Mouse (Mus musculus) MEL (cell line): Measurements from ENCODE around the gene Cbfa2t2. TPM values are rescaled to one million over a fixed set of nuclear protein-coding genes. Genes with fewer than 3 reads are reported as not detected.
A peak's percentile ranks its signal among the peaks of the same experiment; 100 is the strongest.

Experiments
- DNase-seq: peaks from one replicate; pipeline ENCODE4 v3.0.0; 2011; ENCODE audit warnings: low read depth, low spot score
- H3K27ac ChIP-seq: 2 replicates; pipeline ENCODE4 v1.5.1; 2012; ENCODE audit warnings: low read depth, mild to moderate bottlenecking, control low read depth, low read length, moderate library complexity; ENCODE audit not compliant: control insufficient read depth
- H3K27me3 ChIP-seq, 2 experiments: fragments of 150-350 bp in 1 of 2; sonication (generic) in 1 of 2; 2 replicates each; pipeline ENCODE4 v1.6.1; 2012; ENCODE audit warnings: low read length in 2 of 2, mild to moderate bottlenecking in 2 of 2, improper control_type of control experiment in 1 of 2, moderate library complexity in 1 of 2; ENCODE audit not compliant: insufficient read depth in 2 of 2, control insufficient read depth in 1 of 2
- H3K36me3 ChIP-seq, 2 experiments: 2 replicates each; pipeline ENCODE4 v1.6.1; 2012 to 2014; ENCODE audit warnings: low read length in 2 of 2, improper control_type of control experiment in 1 of 2, inconsistent platforms in 1 of 2, mild to moderate bottlenecking in 1 of 2; ENCODE audit not compliant: insufficient read depth in 2 of 2, control insufficient read depth in 1 of 2
- H3K4me1 ChIP-seq, 2 experiments: fragments of 150-350 bp in 1 of 2; sonication (generic) in 1 of 2; 2 replicates each; pipeline ENCODE4 v1.6.1; 2012; ENCODE audit warnings: low read length in 2 of 2, improper control_type of control experiment in 1 of 2, mild to moderate bottlenecking in 1 of 2; ENCODE audit not compliant: insufficient read depth in 2 of 2, control insufficient read depth in 1 of 2
- H3K4me3 ChIP-seq, 2 experiments: fragments of 150-350 bp in 1 of 2; sonication (generic) in 1 of 2; 2 replicates each; pipeline ENCODE4 v1.5.1; 2012; ENCODE audit warnings: low read depth in 2 of 2, low read length in 2 of 2, mild to moderate bottlenecking in 2 of 2, moderate library complexity in 2 of 2, control low read depth in 1 of 2, improper control_type of control experiment in 1 of 2; ENCODE audit not compliant: control insufficient read depth in 1 of 2, insufficient read depth in 1 of 2
- H3K79me2 ChIP-seq: 2 replicates; pipeline ENCODE4 v1.6.1; 2012; ENCODE audit warnings: mild to moderate bottlenecking, low read length, moderate library complexity; ENCODE audit not compliant: control insufficient read depth, poor library complexity, insufficient read depth
- H3K9ac ChIP-seq: 2 replicates; pipeline ENCODE4 v1.6.1; 2012; ENCODE audit warnings: low read depth, mild to moderate bottlenecking, control low read depth, low read length, moderate library complexity; ENCODE audit not compliant: control insufficient read depth, poor library complexity, severe bottlenecking
- H3K9me3 ChIP-seq: fragments of 150-350 bp; sonication (generic); replicated peaks from 2 replicates; pipeline ENCODE4 v1.6.1; 2012; ENCODE audit warnings: mild to moderate bottlenecking, low read length, improper control_type of control experiment, moderate library complexity; ENCODE audit not compliant: insufficient read depth
- CTCF ChIP-seq, 3 experiments: IDR thresholded peaks in 2 of 3; conservative IDR thresholded peaks in 1 of 3; 2 replicates each; pipeline ENCODE4 v1.5.1; 2011 to 2012; ENCODE audit warnings: low read length in 3 of 3, low read depth in 2 of 3, mild to moderate bottlenecking in 2 of 3, improper control_type of control experiment in 1 of 3, inconsistent platforms in 1 of 3, mixed read lengths in 1 of 3, moderate library complexity in 1 of 3; ENCODE audit not compliant: control insufficient read depth in 1 of 3, insufficient read depth in 1 of 3, poor library complexity in 1 of 3, severe bottlenecking in 1 of 3
- E2F4 ChIP-seq: IDR thresholded peaks from 2 replicates; pipeline ENCODE4 v1.6.1; 2011; ENCODE audit warnings: low read depth, low read length, improper control_type of control experiment, borderline replicate concordance
- ETS1 ChIP-seq: IDR thresholded peaks from 2 replicates; pipeline ENCODE4 v1.6.1; 2012; ENCODE audit warnings: low read depth, mild to moderate bottlenecking, inconsistent platforms, low read length, improper control_type of control experiment, moderate library complexity
- GATA1 ChIP-seq: IDR thresholded peaks from 2 replicates; pipeline ENCODE4 v1.6.1; 2011; ENCODE audit warnings: low read depth, low read length, improper control_type of control experiment
- JUND ChIP-seq: IDR thresholded peaks from 2 replicates; pipeline ENCODE4 v1.6.1; 2011; ENCODE audit warnings: low read depth, mild to moderate bottlenecking, improper control_type of control experiment, low read length
- MAX ChIP-seq: IDR thresholded peaks from 2 replicates; pipeline ENCODE4 v1.6.1; 2011; ENCODE audit warnings: low read length, improper control_type of control experiment
- MYC ChIP-seq: IDR thresholded peaks from 2 replicates; pipeline ENCODE4 v1.6.1; 2011; ENCODE audit warnings: low read depth, mild to moderate bottlenecking, low read length, improper control_type of control experiment, moderate library complexity
- NELFE ChIP-seq: IDR thresholded peaks from 2 replicates; pipeline ENCODE4 v1.6.1; 2011; ENCODE audit warnings: low read depth, low read length, improper control_type of control experiment
- RAD21 ChIP-seq: IDR thresholded peaks from 2 replicates; pipeline ENCODE4 v1.6.1; 2011; ENCODE audit warnings: mild to moderate bottlenecking, low read depth, low read length, improper control_type of control experiment
- SMC3 ChIP-seq: IDR thresholded peaks from 2 replicates; pipeline ENCODE4 v1.6.1; 2011; ENCODE audit warnings: low read depth, low read length, improper control_type of control experiment
- TCF12 ChIP-seq: IDR thresholded peaks from 2 replicates; pipeline ENCODE4 v1.6.1; 2014; ENCODE audit warnings: low read depth, mild to moderate bottlenecking, inconsistent platforms, low read length, improper control_type of control experiment, moderate library complexity
- UBTF ChIP-seq: IDR thresholded peaks from 2 replicates; pipeline ENCODE4 v1.6.1; 2012; ENCODE audit warnings: low read depth, mild to moderate bottlenecking, inconsistent platforms, low read length, improper control_type of control experiment, moderate library complexity, borderline replicate concordance; ENCODE audit not compliant: insufficient read depth
- ZC3H11A ChIP-seq: IDR thresholded peaks from 2 replicates; pipeline ENCODE4 v1.6.1; 2012; ENCODE audit warnings: low read depth, mild to moderate bottlenecking, inconsistent platforms, low read length, improper control_type of control experiment
- ZNF384 ChIP-seq: IDR thresholded peaks from 2 replicates; pipeline ENCODE4 v1.6.1; 2012; ENCODE audit warnings: low read depth, mild to moderate bottlenecking, inconsistent platforms, low read length, improper control_type of control experiment
- polyA plus RNA-seq, 2 experiments: library from polyadenylated mRNA; stranded (reverse) in 1 of 2; unstranded in 1 of 2; fragments of >175 nt in 1 of 2; fragments of >200 nt in 1 of 2; gene quantifications; 2 replicates each; pipeline versions ENCODE4 v1.2.1 to v1.2.4; 2012; ENCODE audit warnings: low replicate concordance in 2 of 2, low read depth in 1 of 2; ENCODE audit not compliant: insufficient read length in 2 of 2, insufficient read depth in 1 of 2, missing spikeins in 1 of 2
- total RNA-seq: library from RNA; depleted of rRNA; stranded (reverse); fragments of 300-350 nt; gene quantifications from 2 replicates; pipeline ENCODE4 v1.2.3, GENCODE M21; 2012

Cbfa2t2 gene
- total and polyA plus RNA-seq, 3 experiments, result 5.9 to 23.1 TPM; not detected in 1

DNA sequence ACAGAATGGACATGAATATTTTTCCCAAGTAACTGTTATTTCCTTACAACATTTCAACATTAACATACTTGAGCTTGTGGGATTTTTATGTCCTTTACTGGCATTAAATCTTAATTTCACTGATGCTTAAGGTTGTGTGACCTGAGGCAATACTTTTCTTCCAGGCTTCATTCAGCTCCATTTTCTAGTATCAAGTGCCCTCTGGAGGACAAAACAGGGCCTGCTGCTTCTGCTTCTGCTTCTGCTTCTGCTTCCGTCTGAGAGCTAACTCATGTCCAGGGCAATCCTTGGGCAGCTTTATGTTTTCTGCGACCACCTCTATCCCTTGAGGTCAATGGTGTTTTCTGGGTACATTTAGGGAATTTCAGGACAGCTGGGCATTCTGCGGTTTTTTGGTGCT lies 103.4 kb downstream of the Cbfa2t2 start:
- Histone ChIP-seq H3K4me3 (no peak overlapping the region), H3K9ac (no peak overlapping the region), H3K27me3 (no peaks in the 10 kb centered on the region), H3K9me3 (no peaks in the 10 kb centered on the region), H3K36me3 (peaks cover 7 to 9% of the 10 kb centered on the region in 2 experiments), H3K4me1 (peaks cover 5 to 10% of the 10 kb centered on the region in 2 experiments; a peak in 3 of 4 replicates), H3K27ac (no peak overlapping the region), H3K79me2 (no peaks in the 10 kb centered on the region)
- TF ChIP-seq CTCF (IDR thresholded peaks at IDR 0.05 in 2 of 3, conservative IDR thresholded peaks at IDR 0.05 in 1 of 3; ENCODE audit: control insufficient read depth in 1 of 3, insufficient read depth in 1 of 3, low read depth in 2 of 3, low read length in 3 of 3, poor library complexity in 1 of 3, severe bottlenecking in 1 of 3) (peak in 2 of 3 experiments; percentile 23 to 62; a peak in 4 of 6 replicates), SMC3 (peak; percentile 65), ZC3H11A (peak; percentile 19; the same call in 1 of the 2 replicates), TCF12 (no peak), RAD21 (peak; percentile 57), JUND (no peak)
- peak; percentile 50 for DNase-seq

DNA sequence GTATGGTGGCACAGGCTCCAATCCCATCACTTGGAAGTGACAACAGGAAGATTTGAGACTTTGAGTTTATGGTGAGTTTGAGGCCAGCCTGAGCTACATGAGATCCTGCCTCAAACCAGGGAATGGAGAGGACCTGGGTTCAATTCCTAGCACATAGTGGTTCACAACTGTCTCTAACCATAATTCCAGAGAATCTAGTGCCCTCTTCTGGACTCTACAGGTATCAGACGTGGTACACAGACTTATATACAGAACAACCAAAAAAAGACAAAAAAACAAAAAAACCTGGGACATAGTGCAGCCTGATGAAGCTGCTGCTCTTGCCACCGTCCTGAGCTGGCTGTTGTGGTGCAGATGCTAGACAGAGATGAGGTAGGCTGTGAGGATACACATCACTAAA lies 105.3 kb downstream of the Cbfa2t2 start:
- Histone ChIP-seq H3K9me3 (no peaks in the 10 kb centered on the region), H3K27ac (no peak overlapping the region), H3K36me3 (peaks cover 5 to 9% of the 10 kb centered on the region in 2 experiments), H3K4me1 (peaks cover 5 to 10% of the 10 kb centered on the region in 2 experiments; a peak in 3 of 4 replicates), H3K4me3 (no peak overlapping the region), H3K9ac (no peak overlapping the region), H3K27me3 (no peaks in the 10 kb centered on the region), H3K79me2 (no peaks in the 10 kb centered on the region)
- TF ChIP-seq SMC3, result peak; percentile 53
- peak; percentile 41 for TF ChIP-seq RAD21
- no peak for TF ChIP-seq NELFE
- TF ChIP-seq CTCF (IDR thresholded peaks at IDR 0.05 in 2 of 3, conservative IDR thresholded peaks at IDR 0.05 in 1 of 3; ENCODE audit: control insufficient read depth in 1 of 3, insufficient read depth in 1 of 3, low read depth in 2 of 3, low read length in 3 of 3, poor library complexity in 1 of 3, severe bottlenecking in 1 of 3), result peak in 2 of 3 experiments; percentile 21 to 49; a peak in 3 of 6 replicates
- TF ChIP-seq GATA1, result no peak
- 0 out of 2 replicates have a peak, but pooled peaks have one; percentile 13 for TF ChIP-seq ZNF384
- peak; percentile 45 for DNase-seq

GRCm38 (mm10) chr2:154543567-154544347 lies 107.5 kb downstream of the Cbfa2t2 start:
- Histone ChIP-seq H3K4me3 (no peak overlapping the region), H3K36me3 (peaks cover 2 to 3% of the 10 kb centered on the region in 2 experiments; a peak in 3 of 4 replicates), H3K9me3 (no peaks in the 10 kb centered on the region), H3K9ac (no peak overlapping the region), H3K27ac (no peak overlapping the region), H3K27me3 (no peaks in the 10 kb centered on the region), H3K4me1 (peaks cover 0 to 3% of the 10 kb centered on the region in 2 experiments; a peak in 2 of 4 replicates), H3K79me2 (no peaks in the 10 kb centered on the region)
- no peak for DNase-seq
- TF ChIP-seq JUND (no peak), MYC (no peak), E2F4 (no peak), MAX (no peak), ETS1 (no peak), UBTF (no peak)
